In the genomic region with DNA sequence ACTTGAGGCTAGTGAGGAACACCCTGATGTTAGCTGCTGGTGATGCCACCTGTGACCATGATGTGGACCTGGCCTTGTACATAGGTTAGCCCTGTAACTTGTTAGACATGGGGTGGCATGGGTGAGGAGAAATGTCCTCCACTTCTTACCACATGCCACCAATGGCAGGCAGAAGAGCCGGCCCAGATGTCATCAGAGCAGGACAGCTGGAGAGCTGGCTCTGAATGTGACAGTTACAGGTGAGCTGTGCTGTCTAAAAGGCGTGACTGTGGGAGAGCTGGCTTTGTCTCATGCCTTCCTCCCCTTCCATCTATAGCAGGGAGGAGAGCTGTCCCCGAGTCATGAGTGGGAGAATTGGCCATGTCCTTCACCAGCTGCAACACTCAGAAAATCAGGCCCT, we compare ENCODE assay signal across 23 mouse cellular contexts. TPM values are rescaled to one million over a fixed set of nuclear protein-coding genes. Genes with fewer than 3 reads are reported as not detected.
DNase-seq lines count a peak whose midpoint lies in the region; ATAC-seq and TF ChIP-seq lines count a peak whose summit lies in the region.
"Had no signal": no experiment of that assay in that cellular context is flagged by ENCODE, and none has a peak within 500 bp of the region (broad histone marks: within the 10 kb centered on the region; RNA-seq: fewer than 3 reads in every experiment).

No protein-coding gene starts in this region.

- ATAC-seq in liver, embryonic 15.5 days (ENCODE audit: insufficient read depth): 0 out of 2 replicates have a peak, but pooled peaks have one; percentile 15
- ATAC-seq: forebrain, embryonic 15.5 days; hindbrain, embryonic 16.5 days; midbrain, embryonic 15.5 days had no signal

- no peak for TF ChIP-seq CTCF in left cerebral cortex, adult 2 months (IDR thresholded peaks at IDR 0.05)

- 0 out of 2 replicates have a peak overlapping the region, but pooled peaks have one; percentile 22 for H3K27ac ChIP-seq in left cerebral cortex, adult 2 months
- H3K27ac ChIP-seq in liver, embryonic 15.5 days (replicated peaks): no peak overlapping the region
- H3K27ac ChIP-seq: forebrain, embryonic 15.5 days; heart, embryonic 10.5 days; heart, embryonic 15.5 days; kidney, embryonic 15.5 days; lung, embryonic 15.5 days; midbrain, embryonic 15.5 days had no signal

- intact Hi-C loops in left cerebral cortex, adult 2 months (cut with DNase I): no loop called here

- H3K9me3 ChIP-seq in liver, embryonic 15.5 days (replicated peaks): no peaks in the 10 kb centered on the region
- H3K9me3 ChIP-seq: forebrain, embryonic 15.5 days; G1E; heart, embryonic 10.5 days; heart, embryonic 15.5 days; kidney, embryonic 15.5 days; lung, embryonic 15.5 days; megakaryocyte, embryonic 14.5 days; midbrain, embryonic 15.5 days had no signal

- H3K4me1 ChIP-seq in liver, embryonic 15.5 days (replicated peaks): no peaks in the 10 kb centered on the region
- H3K4me1 ChIP-seq: forebrain, embryonic 15.5 days; heart, embryonic 10.5 days; heart, embryonic 15.5 days; kidney, embryonic 15.5 days; lung, embryonic 15.5 days; megakaryocyte, embryonic 14.5 days; midbrain, embryonic 15.5 days had no signal

- no peak overlapping the region for H3K4me3 ChIP-seq in left cerebral cortex, adult 2 months
- H3K4me3 ChIP-seq in liver, embryonic 15.5 days (replicated peaks): no peak overlapping the region
- H3K4me3 ChIP-seq: forebrain, embryonic 15.5 days; heart, embryonic 10.5 days; heart, embryonic 15.5 days; kidney, embryonic 15.5 days; lung, embryonic 15.5 days; megakaryocyte, embryonic 14.5 days; midbrain, embryonic 15.5 days had no signal

- no peak overlapping the region for H3K4me2 ChIP-seq in liver, embryonic 15.5 days
- H3K4me2 ChIP-seq: forebrain, embryonic 15.5 days; heart, embryonic 15.5 days; kidney, embryonic 15.5 days; lung, embryonic 15.5 days; midbrain, embryonic 15.5 days had no signal

- H3K9ac ChIP-seq in liver, embryonic 15.5 days: no peak overlapping the region
- H3K9ac ChIP-seq: forebrain, embryonic 15.5 days; heart, embryonic 15.5 days; kidney, embryonic 15.5 days; lung, embryonic 15.5 days; midbrain, embryonic 15.5 days had no signal

- DNase-seq in adrenal gland, postnatal 36 days: peak; percentile 17 to 18
- no peak for DNase-seq in adrenal gland, adult (ENCODE audit: inconsistent age in 2 of 2, low spot score in 1 of 2)
- DNase-seq in left cerebral cortex, adult 2 months (ENCODE audit: extremely low spot score in 1 of 2, low spot score in 2 of 2): no peak
- no peak for DNase-seq in left cerebral cortex, adult 11 months (ENCODE audit: low spot score)
- peak; percentile 29 for DNase-seq in lung, postnatal 10 days
- no peak for DNase-seq in lung, postnatal 14 days
- no peak for DNase-seq in T-cell, adult 2 months (ENCODE audit: low spot score)
- DNase-seq: cerebellum, adult 2 months; cerebellum, postnatal 14 days; kidney, adult 18-20 months; kidney, postnatal 25 days; thymus, adult 18-20 months; thymus, postnatal 36 days had no signal

- peaks cover 78% of the 10 kb centered on the region for H3K36me3 ChIP-seq in liver, embryonic 15.5 days (replicated peaks)

- 86% methylated on average over 3 of the region's 3 CpGs for WGBS in liver, embryonic 15.5 days (ENCODE audit: insufficient replicate concordance)

- H3K27me3 ChIP-seq in liver, embryonic 15.5 days: no peaks in the 10 kb centered on the region
- H3K27me3 ChIP-seq: forebrain, embryonic 15.5 days; heart, embryonic 15.5 days; kidney, embryonic 15.5 days; lung, embryonic 15.5 days; megakaryocyte, embryonic 14.5 days; midbrain, embryonic 15.5 days had no signal

RNA-seq across cellular contexts. Expression of gene Gtf2b, which starts 30.7 kb away (rescaled TPM):
- total RNA-seq in adrenal gland, postnatal 36 days (2021): 10 to 100 TPM; 65.0 to 65.6 TPM
- 10 to 100 TPM; 41.6 to 45.6 TPM for total RNA-seq in left cerebral cortex, adult 2 months (2021)
- 42.6 and 46.4 TPM in 2 replicates for polyA plus RNA-seq in liver, embryonic 15.5 days (2015; fragmentation: Nextera tagmentation; extraction: Ambion mirVana)

Comparison
In these comparisons a context has a peak if more than half of its experiments do, and no peak if none do; other contexts are left out.
1. DNase-seq: peak in adrenal gland, postnatal 36 days (2 of 2) and lung, postnatal 10 days (single experiment); none in adrenal gland, adult (0 of 2), left cerebral cortex, adult 2 months (0 of 2), left cerebral cortex, adult 11 months (single experiment), lung, postnatal 14 days (single experiment) and T-cell, adult 2 months (single experiment).